Mouse (Mus musculus): ENCODE measurements around the gene Arel1.

Arel1 gene

DNA sequence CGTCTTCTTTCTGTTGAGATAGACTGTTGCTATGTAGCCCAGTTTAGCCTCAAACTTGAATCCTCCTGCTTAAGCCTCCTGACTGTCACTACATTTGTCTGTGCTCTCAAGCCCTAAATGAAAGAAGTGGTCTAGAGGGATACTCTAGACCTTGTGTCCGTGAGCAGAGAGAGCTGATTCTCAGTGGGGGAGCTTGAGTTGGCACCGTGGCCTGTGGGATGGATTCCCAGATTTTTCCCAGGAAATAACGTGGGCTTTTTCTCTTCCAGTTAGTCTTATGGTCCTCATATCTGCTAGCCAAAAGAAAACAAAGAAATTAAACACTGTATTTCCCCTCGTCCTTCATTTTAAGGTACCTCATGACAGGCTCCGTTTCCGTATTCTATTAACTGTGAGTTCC is 70.4 kb downstream of the Arel1 start:
- no peak for DNase-seq

- no peak for DNase-seq
Observed at GRCm38 (mm10) chr12:84897322-84897721, 73.4 kb downstream of the Arel1 start.

DNA sequence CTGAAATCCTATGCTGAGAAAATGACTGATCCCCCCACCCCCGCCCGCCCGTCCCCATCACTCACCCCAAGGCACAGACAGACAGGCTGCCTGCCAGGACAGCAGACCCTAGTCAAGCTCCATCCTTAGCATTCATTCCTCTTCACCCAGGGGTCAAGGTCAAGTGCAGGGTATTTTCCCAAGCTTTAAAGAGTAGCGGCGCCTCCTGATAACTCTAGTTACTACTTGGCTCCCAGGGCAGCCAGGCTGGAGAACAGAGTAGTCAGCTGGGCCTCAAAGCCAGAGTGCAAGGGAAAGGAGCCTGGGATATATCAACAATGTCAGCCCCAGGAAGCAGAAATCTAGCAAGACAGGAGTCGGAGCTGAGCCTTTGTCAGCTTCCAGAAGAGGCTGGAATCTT is 74.5 kb downstream of the Arel1 start:
- no peak for DNase-seq

- DNase-seq = no peak
Observed at GRCm38 (mm10) chr12:84893648-84894628, 76.8 kb downstream of the Arel1 start.

- peak; percentile 35 for DNase-seq
Observed at GRCm38 (mm10) chr12:84890289-84890688, 80.4 kb downstream of the Arel1 start.

DNA sequence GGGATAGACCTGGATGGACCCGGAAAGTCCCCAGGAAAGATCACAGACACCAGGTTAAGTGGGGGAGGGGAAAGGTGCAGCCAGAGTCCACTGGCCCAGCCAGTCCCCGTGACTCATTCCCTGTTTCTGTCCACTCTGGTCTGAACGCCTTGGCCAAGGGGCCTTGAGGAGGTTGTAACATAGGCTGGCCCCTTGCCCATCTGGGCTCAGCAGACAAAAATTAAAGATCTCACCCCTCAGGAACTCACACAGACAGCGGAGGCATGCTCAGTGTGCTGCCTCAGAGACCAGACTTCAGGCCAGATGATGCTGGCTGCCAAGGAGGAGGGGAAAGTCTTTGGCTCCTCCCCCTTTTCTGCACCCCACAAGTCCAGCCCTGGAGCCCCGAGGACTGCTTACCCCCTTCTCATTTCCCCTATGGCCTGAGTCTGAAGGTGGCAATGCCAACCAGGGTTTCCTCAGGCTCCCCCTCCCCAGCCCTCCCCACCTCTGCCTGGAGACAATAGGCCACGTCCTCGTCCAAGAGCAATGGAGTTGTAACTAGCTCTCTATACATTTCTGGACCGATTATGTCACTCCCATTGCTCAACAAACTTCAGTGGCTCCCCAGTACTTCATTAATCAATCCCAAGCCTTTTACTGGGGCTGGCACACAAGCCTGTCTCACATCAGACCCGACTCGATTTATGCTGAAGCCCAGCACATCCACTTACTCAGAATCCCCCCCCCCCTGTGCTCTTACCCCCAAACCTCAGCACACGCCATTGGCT is 85.4 kb downstream of the Arel1 start:
- no peak for DNase-seq

DNA sequence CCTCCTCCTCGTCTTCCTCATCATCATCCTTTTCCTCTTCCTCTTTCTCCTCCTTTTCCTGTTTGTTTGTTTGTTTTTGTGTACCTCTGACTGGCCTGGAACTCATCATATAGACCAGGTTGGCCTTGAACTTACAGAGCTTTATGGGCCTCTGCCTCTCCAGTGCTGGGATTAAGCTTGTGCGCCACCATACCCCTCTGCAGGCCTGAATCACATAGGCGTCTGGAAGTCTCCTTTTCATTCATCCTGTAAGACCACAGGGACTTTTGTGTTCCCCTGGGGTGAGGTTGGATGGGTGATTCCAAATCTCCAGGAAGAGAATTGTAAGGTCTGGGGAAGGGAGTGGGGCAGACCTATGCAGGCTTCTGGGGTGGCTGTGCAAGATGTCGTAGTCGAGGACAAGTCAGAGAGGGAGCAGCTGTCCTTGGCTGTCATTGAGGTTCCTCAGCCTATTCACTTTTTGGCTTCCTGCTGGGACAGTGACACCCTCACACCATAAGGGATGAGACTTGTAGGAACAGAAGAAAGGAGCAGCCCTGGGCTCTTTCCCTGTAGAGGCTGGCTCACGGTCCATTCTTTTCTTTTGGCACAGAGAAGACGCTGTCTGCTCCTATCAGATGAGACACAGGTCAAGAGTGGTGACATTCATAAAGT is 86.2 kb downstream of the Arel1 start:
- no peak for DNase-seq

GRCm38 (mm10) chr12:84882796-84883195 is 87.9 kb downstream of the Arel1 start:
- no peak for DNase-seq

DNA sequence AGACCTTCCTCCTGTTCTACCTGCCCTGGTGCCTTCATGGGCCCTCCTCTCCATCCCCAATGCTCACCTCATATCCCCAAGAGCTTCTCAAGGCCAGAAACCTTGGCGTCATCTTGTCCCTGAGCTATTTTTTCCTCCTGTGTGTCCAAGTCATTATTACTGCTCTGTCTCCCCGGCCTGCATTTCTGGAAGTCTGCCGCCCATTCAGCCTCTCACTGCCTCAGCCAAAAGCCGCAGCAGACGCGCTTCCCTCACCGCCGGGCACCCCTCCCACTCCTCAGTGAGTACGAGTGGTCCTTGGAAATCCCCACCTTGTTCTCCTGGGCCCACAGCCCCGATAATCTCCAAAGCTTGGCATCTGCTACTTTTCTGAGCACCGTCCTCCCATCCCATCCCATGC is 90.6 kb downstream of the Arel1 start:
- DNase-seq = no peak

DNA sequence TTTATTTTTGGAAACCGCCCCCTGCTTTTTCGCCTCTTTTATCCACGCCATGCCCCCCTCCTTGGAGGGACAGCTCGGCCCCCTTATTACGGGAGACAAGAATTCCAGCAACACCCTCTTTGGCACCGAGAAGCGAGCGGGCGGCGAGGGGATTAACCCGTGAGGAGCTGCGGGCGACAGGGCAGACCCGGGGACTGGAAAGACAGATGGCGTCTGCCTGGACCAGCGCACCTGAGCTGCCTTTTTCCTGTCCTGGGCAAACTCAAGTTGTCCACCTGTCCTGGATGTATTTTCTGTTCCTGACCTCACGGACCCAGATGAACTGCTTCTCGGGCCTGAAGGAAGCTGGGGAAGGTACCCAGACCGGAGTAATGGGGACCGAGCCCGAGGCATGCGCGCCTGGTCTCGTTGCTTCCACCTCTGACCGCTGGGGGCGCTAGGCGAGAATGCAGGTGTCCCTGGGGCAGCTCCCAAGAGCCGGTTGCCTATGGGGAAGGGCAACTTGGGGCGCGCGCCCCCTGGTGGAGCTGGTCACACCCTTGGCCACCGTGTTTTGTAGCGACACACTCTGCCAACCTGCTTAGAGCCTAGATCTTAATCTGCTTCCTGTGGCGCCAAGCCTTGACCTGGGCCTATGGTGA is 94.1 kb downstream of the Arel1 start, which contains the start of gene Ltbp2:
Gene Ltbp2 (minus strand): TSS at position 52 of the 641 bp plus-strand sequence.
- peak; percentile 86 for DNase-seq

DNA sequence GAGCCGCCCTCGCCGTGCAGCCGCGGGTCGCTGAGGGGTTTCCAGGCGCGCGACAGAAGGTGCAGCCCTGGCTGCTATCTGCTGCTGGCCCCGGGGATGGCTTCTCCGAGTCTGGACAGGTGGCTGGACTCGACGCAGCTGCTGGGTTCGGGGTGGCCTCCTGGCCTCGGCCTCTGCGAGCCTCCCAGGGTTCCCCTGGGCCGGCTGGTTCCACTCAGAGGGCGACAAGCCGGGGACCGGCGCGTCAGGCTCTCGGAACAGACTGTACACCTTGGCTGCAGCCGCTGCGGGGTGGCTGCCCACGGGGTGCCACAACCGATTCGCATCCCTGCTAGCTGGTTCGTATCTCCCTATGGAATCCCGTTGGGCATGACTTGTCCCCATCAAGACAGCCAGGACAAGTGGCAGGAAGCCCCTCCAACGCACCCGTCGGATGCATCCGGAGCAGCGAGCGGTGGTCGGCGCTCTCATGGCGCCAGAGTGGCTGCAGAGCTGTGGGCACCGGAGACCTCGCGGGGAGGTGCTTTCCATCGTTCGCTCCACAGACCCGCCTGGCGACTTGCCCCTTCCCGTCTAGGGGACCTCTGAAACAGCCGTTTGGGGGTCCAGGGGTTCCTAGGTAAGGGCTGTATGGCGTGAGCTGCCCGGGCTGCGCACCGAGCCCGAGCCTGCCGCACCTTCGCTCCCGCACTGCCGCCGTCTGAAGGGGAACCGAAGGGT is 94.8 kb downstream of the Arel1 start:
- no peak for DNase-seq

DNA sequence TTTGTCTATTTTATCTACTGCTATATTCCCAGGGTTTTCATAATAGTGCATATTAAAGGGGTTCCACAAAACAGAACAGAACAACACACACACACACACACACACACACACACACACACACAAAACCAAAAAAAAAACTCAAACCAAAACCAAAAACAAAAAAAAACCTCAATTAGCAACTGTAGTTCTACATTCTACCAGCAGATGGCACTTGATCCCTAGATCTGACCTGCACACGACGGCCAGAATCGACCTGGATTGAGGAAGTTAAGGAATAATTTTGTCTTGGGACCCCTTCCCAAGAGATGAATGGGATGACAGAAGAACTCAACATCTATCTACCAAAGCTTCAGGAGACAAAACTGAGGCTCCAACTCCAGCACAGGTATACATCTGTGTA is 97.3 kb downstream of the Arel1 start:
- DNase-seq = peak; percentile 20

GRCm38 (mm10) chr12:84872310-84872709 is 98.4 kb downstream of the Arel1 start:
- no peak for DNase-seq

All from kidney, adult 9 months (tissue).